Mouse (Mus musculus): ENCODE data around the gene Pbx3. TPM values are rescaled to one million over a fixed set of nuclear protein-coding genes. Genes with fewer than 3 reads are reported as not detected.
A peak's percentile ranks its signal among the peaks of the same experiment; 100 is the strongest.

Pbx3 gene
- polyA plus RNA-seq, 1 experiment from 2014 or later = 133 TPM

GRCm38 (mm10) chr2:34153336-34153735 lies 219.6 kb downstream of the Pbx3 start:
- WGBS = 70% methylated on average over 6 of the region's 6 CpGs
- ATAC-seq (ENCODE audit: low FRiP score) = no peak
- no peaks in the 10 kb centered on the region for H3K36me3 ChIP-seq

DNA sequence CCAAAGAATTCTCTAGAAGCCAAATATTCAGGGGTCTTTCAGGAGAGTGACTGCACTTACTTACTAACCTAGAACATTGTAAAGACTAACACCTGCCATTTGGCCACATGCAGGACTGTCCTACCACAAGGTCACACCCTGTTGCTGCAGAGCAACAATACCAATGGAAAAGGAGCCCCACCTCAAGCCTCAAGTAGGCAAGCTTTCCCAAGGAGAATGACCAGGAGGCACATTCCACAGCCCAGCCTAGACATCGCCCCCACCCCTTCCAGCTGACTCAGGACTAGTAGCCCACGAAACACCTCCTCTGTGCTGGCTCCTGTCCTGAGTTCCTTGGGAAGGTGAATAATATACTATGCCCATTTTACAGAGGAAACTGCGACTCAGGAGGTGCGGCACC lies 222.4 kb downstream of the Pbx3 start:
- no peak overlapping the region for H3K4me2 ChIP-seq
- H3K36me3 ChIP-seq = no peaks in the 10 kb centered on the region
- no peaks in the 10 kb centered on the region for H3K9me3 ChIP-seq
- H3K27ac ChIP-seq = no peak overlapping the region
- peaks cover 18% of the 10 kb centered on the region for H3K4me1 ChIP-seq (replicated peaks)
- H3K27me3 ChIP-seq = no peaks in the 10 kb centered on the region
- no peak overlapping the region for H3K4me3 ChIP-seq
- no peak overlapping the region for H3K9ac ChIP-seq
- ATAC-seq (ENCODE audit: low FRiP score) = no peak
- WGBS = 89% methylated on average over 4 of the region's 4 CpGs

More at GRCm38 (mm10) chr2:34153336-34153735, 219.6 kb downstream of the Pbx3 start:
- Histone ChIP-seq H3K9ac (no peak overlapping the region), H3K27me3 (no peaks in the 10 kb centered on the region), H3K4me1 (replicated peaks) (peaks cover 20% of the 10 kb centered on the region), H3K27ac (no peak overlapping the region), H3K9me3 (no peaks in the 10 kb centered on the region), H3K4me2 (no peak overlapping the region), H3K4me3 (no peak overlapping the region)

DNA sequence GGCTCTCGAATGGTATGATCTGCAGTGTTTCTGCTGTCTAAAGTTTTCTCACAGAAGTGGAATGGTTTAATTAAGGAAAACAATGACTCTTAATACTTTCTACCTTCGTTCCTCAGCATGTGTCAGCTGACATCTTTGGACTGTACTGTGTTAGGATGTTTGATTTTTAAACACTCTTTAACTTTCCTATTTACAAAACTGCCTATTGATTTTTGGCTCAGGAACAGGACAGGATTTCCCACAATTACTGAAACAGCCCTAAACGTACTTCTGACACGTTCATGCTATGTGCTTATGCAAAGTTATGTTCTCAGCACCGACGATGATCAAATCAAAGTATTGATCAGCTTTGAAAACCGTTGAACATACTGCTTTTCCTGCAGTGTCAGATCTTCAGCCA lies 224.7 kb downstream of the Pbx3 start:
- Histone ChIP-seq H3K4me3 (no peak overlapping the region), H3K9me3 (no peaks in the 10 kb centered on the region), H3K27me3 (no peaks in the 10 kb centered on the region), H3K4me2 (no peak overlapping the region), H3K36me3 (no peaks in the 10 kb centered on the region), H3K4me1 (replicated peaks) (peaks cover 12% of the 10 kb centered on the region), H3K9ac (no peak overlapping the region), H3K27ac (no peak overlapping the region)
- no peak for ATAC-seq (ENCODE audit: low FRiP score)
- 86% methylated on average over 7 of the region's 7 CpGs for WGBS

DNA sequence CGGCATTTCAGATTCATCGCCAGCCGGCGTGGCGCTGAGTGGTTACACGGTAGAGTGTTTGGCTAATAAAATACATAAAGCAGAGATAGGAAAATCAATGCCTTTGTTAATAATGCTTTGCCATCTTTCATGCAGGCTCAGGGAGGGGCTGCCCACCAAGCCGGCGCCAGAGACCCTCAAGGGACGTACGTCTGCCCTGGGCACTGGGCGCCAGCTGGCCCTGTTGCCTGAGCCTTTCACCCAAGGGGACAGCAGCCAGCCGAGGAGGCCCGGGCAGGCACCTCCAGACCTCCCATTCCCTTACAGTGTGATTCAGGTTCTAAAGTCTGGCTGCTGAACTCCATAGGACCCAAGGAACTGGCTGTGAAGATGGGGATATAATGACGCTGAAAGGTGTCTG lies 225.5 kb downstream of the Pbx3 start:
- Histone ChIP-seq H3K9me3 (no peaks in the 10 kb centered on the region), H3K4me2 (no peak overlapping the region), H3K9ac (no peak overlapping the region), H3K4me1 (replicated peaks) (peaks cover 11% of the 10 kb centered on the region), H3K4me3 (no peak overlapping the region), H3K27me3 (no peaks in the 10 kb centered on the region), H3K27ac (0 out of 2 replicates have a peak overlapping the region, but pooled peaks have one; percentile 35), H3K36me3 (no peaks in the 10 kb centered on the region)
- ATAC-seq (ENCODE audit: low FRiP score) = no peak
- 74% methylated on average over 14 of the region's 14 CpGs for WGBS

- ATAC-seq (ENCODE audit: low FRiP score) = no peak
- no peak overlapping the region for H3K4me2 ChIP-seq
- no peak overlapping the region for H3K4me3 ChIP-seq
- no peaks in the 10 kb centered on the region for H3K9me3 ChIP-seq
- 66% methylated on average over 4 of the region's 4 CpGs for WGBS
- no peaks in the 10 kb centered on the region for H3K27me3 ChIP-seq
- H3K27ac ChIP-seq = no peak overlapping the region
- H3K36me3 ChIP-seq = no peaks in the 10 kb centered on the region
- no peak overlapping the region for H3K9ac ChIP-seq
- H3K4me1 ChIP-seq (replicated peaks) = peaks cover 11% of the 10 kb centered on the region
These were observed 225.9 kb downstream of the Pbx3 start for GRCm38 (mm10) chr2:34147036-34147435.

GRCm38 (mm10) chr2:34146431-34146830 lies 226.5 kb downstream of the Pbx3 start:
- no peaks in the 10 kb centered on the region for H3K27me3 ChIP-seq
- ATAC-seq (ENCODE audit: low FRiP score) = no peak
- H3K36me3 ChIP-seq = no peaks in the 10 kb centered on the region
- no peak overlapping the region for H3K27ac ChIP-seq
- no peak overlapping the region for H3K9ac ChIP-seq
- no peak overlapping the region for H3K4me3 ChIP-seq
- no peaks in the 10 kb centered on the region for H3K9me3 ChIP-seq
- 85% methylated on average over 1 of the region's 1 CpGs for WGBS
- H3K4me2 ChIP-seq = no peak overlapping the region
- peaks cover 11% of the 10 kb centered on the region for H3K4me1 ChIP-seq (replicated peaks)

DNA sequence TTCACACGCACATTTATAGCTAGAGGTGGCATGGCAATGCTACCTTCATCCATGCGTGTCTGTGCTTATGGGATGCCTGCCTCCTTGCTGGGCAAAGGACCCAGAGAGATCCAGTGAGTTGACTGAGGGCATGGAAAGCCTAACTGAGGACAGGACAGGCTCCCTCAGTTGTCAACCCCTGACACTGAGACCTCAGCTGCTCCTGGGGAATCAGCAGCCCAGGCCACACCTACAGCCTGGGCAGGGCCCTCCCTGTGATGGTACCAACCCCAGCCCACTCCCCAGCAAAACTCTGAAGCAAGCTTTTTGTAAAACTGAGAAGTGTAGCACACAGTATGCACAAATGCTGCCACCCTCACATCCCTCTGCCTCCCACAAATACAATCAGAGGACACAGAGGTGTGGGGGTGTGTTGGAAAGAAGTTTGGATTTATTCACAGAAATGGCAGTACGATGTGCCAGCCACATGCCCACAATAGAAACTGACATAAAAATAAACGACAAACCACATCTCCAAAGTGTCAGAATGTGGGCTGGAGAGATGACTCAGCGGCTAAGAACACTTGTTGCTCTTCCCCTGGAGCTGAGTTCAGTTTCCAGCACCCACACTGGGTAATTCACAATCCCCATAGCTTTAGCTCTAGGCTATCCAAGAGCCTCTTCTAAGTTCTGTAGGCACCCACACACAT lies 233.3 kb downstream of the Pbx3 start:
- Histone ChIP-seq H3K4me1 (replicated peaks) (peaks cover 10% of the 10 kb centered on the region; the same call in 1 of the 2 replicates), H3K36me3 (no peaks in the 10 kb centered on the region), H3K9ac (no peak overlapping the region), H3K4me2 (no peak overlapping the region), H3K27ac (no peak overlapping the region), H3K27me3 (no peaks in the 10 kb centered on the region), H3K9me3 (no peaks in the 10 kb centered on the region), H3K4me3 (no peak overlapping the region)
- WGBS = 88% methylated on average over 5 of the region's 5 CpGs
- ATAC-seq (ENCODE audit: low FRiP score) = no peak

GRCm38 (mm10) chr2:34135316-34135715 lies 237.6 kb downstream of the Pbx3 start:
- ATAC-seq (ENCODE audit: low FRiP score) = no peak
- 50% methylated on average over 7 of the region's 7 CpGs for WGBS

DNA sequence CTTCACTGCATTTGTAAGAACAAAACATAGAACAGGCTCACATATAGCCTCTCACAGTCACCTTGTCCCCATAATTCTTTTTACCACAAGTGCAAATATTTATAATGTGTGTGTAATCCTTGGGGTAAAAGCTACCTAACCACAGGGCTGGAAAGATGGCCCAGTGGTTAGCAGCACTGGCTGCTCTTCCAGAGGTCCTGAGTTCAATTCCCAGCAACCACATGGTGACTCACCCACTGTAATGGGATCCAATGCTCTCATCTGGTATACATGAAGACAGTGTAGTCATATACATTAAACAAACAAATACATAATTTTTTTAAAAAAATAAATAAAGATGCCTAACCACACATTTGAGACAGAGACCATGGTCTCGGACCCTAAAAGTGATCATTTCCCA lies 240.2 kb downstream of the Pbx3 start:
- Histone ChIP-seq H3K4me1 (replicated peaks) (peaks cover 30% of the 10 kb centered on the region), H3K4me2 (no peak overlapping the region), H3K4me3 (no peak overlapping the region), H3K9me3 (no peaks in the 10 kb centered on the region), H3K27ac (no peak overlapping the region), H3K9ac (no peak overlapping the region), H3K27me3 (peaks cover 8% of the 10 kb centered on the region; the same call in 1 of the 2 replicates), H3K36me3 (no peaks in the 10 kb centered on the region)
- no peak for ATAC-seq (ENCODE audit: low FRiP score)
- 95% methylated on average over 1 of the region's 1 CpGs for WGBS

More at GRCm38 (mm10) chr2:34135316-34135715, 237.6 kb downstream of the Pbx3 start:
- H3K9ac ChIP-seq = no peak overlapping the region
- no peak overlapping the region for H3K4me2 ChIP-seq
- H3K9me3 ChIP-seq = no peaks in the 10 kb centered on the region
- H3K27ac ChIP-seq = no peak overlapping the region
- H3K4me3 ChIP-seq = no peak overlapping the region
- H3K36me3 ChIP-seq = no peaks in the 10 kb centered on the region
- H3K27me3 ChIP-seq = peaks cover 8% of the 10 kb centered on the region; the same call in 1 of the 2 replicates
- H3K4me1 ChIP-seq (replicated peaks) = peaks cover 14% of the 10 kb centered on the region

DNA sequence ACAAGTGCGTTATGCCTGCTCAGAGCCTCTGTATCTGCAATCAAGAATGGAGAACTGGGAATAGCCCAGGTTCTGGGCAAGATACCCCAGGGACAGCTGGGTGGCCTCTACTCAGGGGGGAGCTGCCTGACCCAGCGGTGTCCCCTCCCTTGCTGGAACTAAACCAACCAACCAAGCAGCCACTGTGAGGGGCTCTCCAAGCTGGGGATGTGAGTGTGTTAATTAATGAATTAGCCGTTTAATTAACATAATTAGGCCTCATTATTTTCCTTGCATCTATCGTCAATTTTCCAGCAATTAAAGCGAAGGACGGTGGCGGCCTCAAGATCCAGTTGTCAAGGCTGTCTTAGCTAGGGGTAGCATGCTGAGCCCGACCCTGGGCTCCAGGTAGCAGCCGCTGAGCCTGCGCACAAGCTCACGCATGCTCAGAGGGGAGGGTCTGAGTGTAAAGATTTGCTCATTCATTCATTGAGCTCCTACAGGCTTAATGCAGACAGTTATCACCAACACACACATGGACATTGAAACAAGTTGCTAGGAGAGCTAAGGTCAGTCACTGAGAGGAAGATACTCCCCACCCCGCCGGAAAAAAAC lies 243.2 kb downstream of the Pbx3 start:
- Histone ChIP-seq H3K9ac (0 out of 2 replicates have a peak overlapping the region, but pooled peaks have one; percentile 5), H3K27me3 (peaks cover 8% of the 10 kb centered on the region; the same call in 1 of the 2 replicates), H3K4me2 (0 out of 2 replicates have a peak overlapping the region, but pooled peaks have one; percentile 6), H3K4me1 (replicated peaks) (peaks cover 24% of the 10 kb centered on the region), H3K9me3 (no peaks in the 10 kb centered on the region), H3K27ac (peak overlapping the region; percentile 36), H3K4me3 (no peak overlapping the region), H3K36me3 (no peaks in the 10 kb centered on the region)
- 0 out of 2 replicates have a peak, but pooled peaks have one; percentile 22 for ATAC-seq (ENCODE audit: low FRiP score)
- WGBS = 40% methylated on average over 13 of the region's 13 CpGs

- no peak overlapping the region; the same call in 1 of the 2 replicates for H3K27ac ChIP-seq
- no peaks in the 10 kb centered on the region for H3K9me3 ChIP-seq
- peaks cover 24% of the 10 kb centered on the region for H3K4me1 ChIP-seq (replicated peaks)
- no peak overlapping the region for H3K9ac ChIP-seq
- no peak overlapping the region for H3K4me3 ChIP-seq
- H3K27me3 ChIP-seq = peaks cover 8% of the 10 kb centered on the region; the same call in 1 of the 2 replicates
- no peak overlapping the region for H3K4me2 ChIP-seq
- ATAC-seq (ENCODE audit: low FRiP score) = no peak
- no peaks in the 10 kb centered on the region for H3K36me3 ChIP-seq
- 77% methylated on average over 1 of the region's 1 CpGs for WGBS
These were observed 245.1 kb downstream of the Pbx3 start for GRCm38 (mm10) chr2:34127871-34128270.

- Histone ChIP-seq H3K4me3 (no peak overlapping the region), H3K36me3 (no peaks in the 10 kb centered on the region), H3K27me3 (peaks cover 4% of the 10 kb centered on the region; the same call in 1 of the 2 replicates), H3K9me3 (no peaks in the 10 kb centered on the region), H3K27ac (no peak overlapping the region), H3K4me2 (no peak overlapping the region), H3K4me1 (replicated peaks) (peaks cover 13% of the 10 kb centered on the region), H3K9ac (no peak overlapping the region)
- ATAC-seq (ENCODE audit: low FRiP score) = no peak
- 77% methylated on average over 12 of the region's 12 CpGs for WGBS
These were observed 249.0 kb downstream of the Pbx3 start for GRCm38 (mm10) chr2:34123896-34124295.

Measured in hindbrain, embryonic 13.5 days (tissue).